ENCODE assay signal across 21 mouse cellular contexts in genomic region chr8:11540182-11540581, GRCm38 (mm10). TPM values are rescaled to one million over a fixed set of nuclear protein-coding genes. Genes with fewer than 3 reads are reported as not detected.
DNase-seq lines count a peak whose midpoint lies in the region; ATAC-seq lines count a peak whose summit lies in the region.
"Had no signal": no experiment of that assay in that cellular context is flagged by ENCODE, and none has a peak within 500 bp of the region (broad histone marks: within the 10 kb centered on the region; RNA-seq: fewer than 3 reads in every experiment).

No protein-coding gene starts in this region.

- no peaks in the 10 kb centered on the region for H3K4me1 ChIP-seq in midbrain, embryonic 11.5 days (ENCODE audit: control insufficient read depth, insufficient read depth, low read length)
- peaks cover 7% of the 10 kb centered on the region for H3K4me1 ChIP-seq in midbrain, embryonic 10.5 days

- H3K4me3 ChIP-seq in midbrain, embryonic 11.5 days (ENCODE audit: low read depth, low read length) = no peak overlapping the region
- no peak overlapping the region for H3K4me3 ChIP-seq in midbrain, embryonic 10.5 days

- ATAC-seq in midbrain, embryonic 11.5 days (ENCODE audit: low FRiP score) = no peak
- ATAC-seq in erythroid progenitor cell, adult 5-6 weeks (replicated peaks; ENCODE audit: low FRiP score, poor library complexity, severe bottlenecking) = no peak
- ATAC-seq: activated CD4-positive, CD25-positive, alpha-beta regulatory T cell, adult 4 months; CD4-positive, CD25-positive, alpha-beta regulatory T cell, adult 4 months; Patski had no signal

- H3K27me3 ChIP-seq in midbrain, embryonic 11.5 days (ENCODE audit: control insufficient read depth, insufficient read depth, low read length) = no peaks in the 10 kb centered on the region
- H3K27me3 ChIP-seq in midbrain, embryonic 10.5 days (ENCODE audit: low read depth, poor library complexity, severe bottlenecking) = no peaks in the 10 kb centered on the region
- H3K27me3 ChIP-seq: CH12.LX, Patski had no signal

- H3K9me3 ChIP-seq in midbrain, embryonic 11.5 days (ENCODE audit: control insufficient read depth, low read length) = no peaks in the 10 kb centered on the region
- H3K9me3 ChIP-seq in midbrain, embryonic 10.5 days (replicated peaks) = no peaks in the 10 kb centered on the region
- H3K9me3 ChIP-seq: G1E had no signal

- peak; percentile 59 for DNase-seq in midbrain, embryonic 11.5 days (ENCODE audit: low spot score, missing footprints)
- no peak for DNase-seq in midbrain, embryonic 10.5 days (ENCODE audit: low spot score)
- peak; percentile 68 for DNase-seq in fat pad, adult 2 months (ENCODE audit: extremely low read depth, low read depth, low spot score)
- DNase-seq in gonadal fat pad, adult 2 months (ENCODE audit: low read depth) = peak; percentile 65
- DNase-seq in lung, postnatal 10 days = no peak
- DNase-seq: adrenal gland, adult 2 months; adrenal gland, adult 8-10 months; adrenal gland, postnatal 10 days; adrenal gland, postnatal 14 days; adrenal gland, postnatal 25 days; adrenal gland, postnatal 36 days; B cell, adult 2 months; cerebellum, adult 11 months; cerebellum, adult 11-12 months; cerebellum, adult 18-20 months had no signal

- no peak overlapping the region for H3K4me2 ChIP-seq in midbrain, embryonic 11.5 days

- no peak overlapping the region for H3K27ac ChIP-seq in midbrain, embryonic 11.5 days (ENCODE audit: low read depth, low read length)
- no peak overlapping the region for H3K27ac ChIP-seq in midbrain, embryonic 10.5 days (replicated peaks)

- WGBS in midbrain, embryonic 11.5 days = 94% methylated on average over 8 of the region's 8 CpGs
- WGBS in midbrain, embryonic 10.5 days = 96% methylated on average over 8 of the region's 8 CpGs

- H3K9ac ChIP-seq in midbrain, embryonic 11.5 days (ENCODE audit: low read length) = no peak overlapping the region

- H3K36me3 ChIP-seq in midbrain, embryonic 11.5 days (ENCODE audit: control insufficient read depth, insufficient read depth, low read length) = peaks cover 3% of the 10 kb centered on the region
- H3K36me3 ChIP-seq in midbrain, embryonic 10.5 days = peaks cover 51% of the 10 kb centered on the region

RNA-seq across cellular contexts. Expression of gene Cars2, which starts 10.4 kb away (rescaled TPM):
- 17.8 and 20.3 TPM in 2 replicates for polyA plus RNA-seq in midbrain, embryonic 11.5 days (2014; fragmentation: Nextera tagmentation; extraction: Ambion mirVana)
- polyA plus RNA-seq in midbrain, embryonic 10.5 days (2016; fragmentation: Nextera tagmentation; extraction: Ambion mirVana) = 18.7 and 19.9 TPM in 2 replicates
- polyA plus RNA-seq in gonadal fat pad, adult 2 months (2012; rRNA removed) = 36.2 and 39.0 TPM in 2 replicates
- 6.1 and 44.4 TPM in 2 replicates for total RNA-seq in erythroid progenitor cell, adult 5-6 weeks (2015; ENCODE audit: low replicate concordance)
- total RNA-seq in erythroid progenitor cell, adult 5-6 weeks (2017; ENCODE audit: low replicate concordance) = 6.8 and 18.5 TPM in 2 replicates

RNA-seq across cellular contexts. Expression of gene Ing1, which starts 15.2 kb away (rescaled TPM):
- 46.9 and 48.1 TPM in 2 replicates for polyA plus RNA-seq in midbrain, embryonic 11.5 days (2014; fragmentation: Nextera tagmentation; extraction: Ambion mirVana)
- 31.2 and 34.0 TPM in 2 replicates for polyA plus RNA-seq in midbrain, embryonic 10.5 days (2016; fragmentation: Nextera tagmentation; extraction: Ambion mirVana)
- polyA plus RNA-seq in gonadal fat pad, adult 2 months (2012; rRNA removed) = 16.2 and 21.7 TPM in 2 replicates
- 46.1 and 62.0 TPM in 2 replicates for total RNA-seq in erythroid progenitor cell, adult 5-6 weeks (2015; ENCODE audit: low replicate concordance)
- total RNA-seq in erythroid progenitor cell, adult 5-6 weeks (2017; ENCODE audit: low replicate concordance) = 56.3 and 81.8 TPM in 2 replicates

RNA-seq across cellular contexts. Expression of gene Naxd, which starts 42.9 kb away (rescaled TPM):
- 94.2 and 94.8 TPM in 2 replicates for polyA plus RNA-seq in midbrain, embryonic 11.5 days (2014; fragmentation: Nextera tagmentation; extraction: Ambion mirVana)
- polyA plus RNA-seq in midbrain, embryonic 10.5 days (2016; fragmentation: Nextera tagmentation; extraction: Ambion mirVana) = 114 and 116 TPM in 2 replicates
- 186 and 189 TPM in 2 replicates for polyA plus RNA-seq in gonadal fat pad, adult 2 months (2012; rRNA removed)
- 20.2 and 42.8 TPM in 2 replicates for total RNA-seq in erythroid progenitor cell, adult 5-6 weeks (2015; ENCODE audit: low replicate concordance)
- 12.9 and 24.0 TPM in 2 replicates for total RNA-seq in erythroid progenitor cell, adult 5-6 weeks (2017; ENCODE audit: low replicate concordance)

Comparison
In these comparisons a context has a peak if more than half of its experiments do, and no peak if none do; other contexts are left out.
1. DNase-seq: peak in midbrain, embryonic 11.5 days (single experiment), fat pad, adult 2 months (single experiment) and gonadal fat pad, adult 2 months (single experiment); none in midbrain, embryonic 10.5 days (single experiment) and lung, postnatal 10 days (single experiment).